Mouse (Mus musculus): ENCODE measurements around the gene Spef1. TPM values are rescaled to one million over a fixed set of nuclear protein-coding genes. Genes with fewer than 3 reads are reported as not detected.
A peak's percentile ranks its signal among the peaks of the same experiment; 100 is the strongest.

The Spef1 gene
- total RNA-seq, 2 experiments from 2014 or later, result 16.2 to 18.0 TPM

- no peak for DNase-seq (ENCODE audit: low spot score in 2 of 2)
These were observed 60.9 kb downstream of the Spef1 start for GRCm38 (mm10) chr2:131125964-131126815.

- no peak for DNase-seq (ENCODE audit: low spot score in 2 of 2)
These were observed 61.7 kb downstream of the Spef1 start for GRCm38 (mm10) chr2:131125157-131125963.

- DNase-seq (ENCODE audit: low spot score in 2 of 2), result peak in 1 of 2 experiments; percentile 23
These were observed 62.9 kb downstream of the Spef1 start for GRCm38 (mm10) chr2:131124166-131124565.

Other genes with a start within 250 kb of the Spef1 start
- 10 to 100 TPM; 52.8 to 56.6 TPM for gene Gfra4, start 144.2 kb downstream of the Spef1 start, total RNA-seq (2021)
- gene Adam33, start 123.5 kb downstream of the Spef1 start, total RNA-seq (2021), result under 1 TPM; 0.50 to 0.67 TPM
- under 1 TPM; 0.55 to 0.57 TPM for gene Siglec1, start 100.5 kb downstream of the Spef1 start, total RNA-seq (2021)
- gene Hspa12b, start 60.0 kb downstream of the Spef1 start, total RNA-seq (2021), result 10 to 100 TPM in 1 of 2 experiments, 1 to 10 TPM in 1; 8.8 to 12.5 TPM
- gene Gm11037, start 53.8 kb downstream of the Spef1 start, total RNA-seq (2021), result not detected
- 10 to 100 TPM; 64.5 to 64.6 TPM for gene 1700037H04Rik, start 27.2 kb downstream of the Spef1 start, total RNA-seq (2021)
- 100 to 1,000 TPM; 102 to 109 TPM for gene Cenpb, start 7.2 kb downstream of the Spef1 start, total RNA-seq (2021)
- gene Cdc25b, start 333 bp downstream of the Spef1 start, total RNA-seq (2021), result 10 to 100 TPM; 17.3 to 20.8 TPM
- 10 to 100 TPM; 25.4 to 26.2 TPM for gene Ap5s1, start 19.8 kb upstream of the Spef1 start, total RNA-seq (2021)
- 1 to 10 TPM; 8.4 to 9.9 TPM for gene Mavs, start 46.8 kb upstream of the Spef1 start, total RNA-seq (2021)
- gene Pank2, start 75.2 kb upstream of the Spef1 start, total RNA-seq (2021), result 10 to 100 TPM; 58.3 to 60.1 TPM
- gene Rnf24, start 165.6 kb upstream of the Spef1 start, total RNA-seq (2021), result 10 to 100 TPM; 25.5 to 29.1 TPM

All from layer of hippocampus, postnatal 14 days (tissue).